ENCODE assay signal across 10 mouse cellular contexts in genomic region chr11:100287024-100287423, GRCm38 (mm10). TPM values are rescaled to one million over a fixed set of nuclear protein-coding genes. Genes with fewer than 3 reads are reported as not detected.
DNase-seq lines count a peak whose midpoint lies in the region; ATAC-seq and TF ChIP-seq lines count a peak whose summit lies in the region.
"Had no signal": no experiment of that assay in that cellular context is flagged by ENCODE, and none has a peak within 500 bp of the region (broad histone marks: within the 10 kb centered on the region; RNA-seq: fewer than 3 reads in every experiment).

No protein-coding gene starts in this region.

- no peaks in the 10 kb centered on the region for H3K36me3 ChIP-seq in embryonic facial prominence, embryonic 13.5 days
- no peaks in the 10 kb centered on the region for H3K36me3 ChIP-seq in intestine, embryonic 16.5 days (ENCODE audit: control insufficient read depth, insufficient read depth, low read length)
- no peaks in the 10 kb centered on the region for H3K36me3 ChIP-seq in small intestine, adult 2 months (ENCODE audit: control insufficient read depth, insufficient read depth, low read length)
- H3K36me3 ChIP-seq in midbrain, embryonic 11.5 days (ENCODE audit: control insufficient read depth, insufficient read depth, low read length): no peaks in the 10 kb centered on the region
- H3K36me3 ChIP-seq: hindbrain, embryonic 15.5 days; neural tube, embryonic 12.5 days had no signal

- no peak overlapping the region for H3K4me2 ChIP-seq in embryonic facial prominence, embryonic 13.5 days
- no peak overlapping the region for H3K4me2 ChIP-seq in intestine, embryonic 16.5 days (ENCODE audit: low read depth, low read length)
- H3K4me2 ChIP-seq in midbrain, embryonic 11.5 days: no peak overlapping the region
- H3K4me2 ChIP-seq: hindbrain, embryonic 15.5 days; neural tube, embryonic 12.5 days had no signal

- H3K27ac ChIP-seq in embryonic facial prominence, embryonic 13.5 days: peak overlapping the region; percentile 89
- peak overlapping the region; percentile 92 for H3K27ac ChIP-seq in intestine, embryonic 16.5 days (ENCODE audit: low read length)
- peak overlapping the region; percentile 100 for H3K27ac ChIP-seq in small intestine, adult 2 months (ENCODE audit: insufficient read depth, low read depth, low read length)
- no peak overlapping the region for H3K27ac ChIP-seq in layer of hippocampus, adult 2 months
- H3K27ac ChIP-seq in midbrain, embryonic 11.5 days (ENCODE audit: low read depth, low read length): no peak overlapping the region
- H3K27ac ChIP-seq: hindbrain, embryonic 15.5 days; neural tube, embryonic 12.5 days had no signal

- no peak overlapping the region for H3K9ac ChIP-seq in embryonic facial prominence, embryonic 13.5 days
- H3K9ac ChIP-seq in intestine, embryonic 16.5 days (ENCODE audit: low read depth, low read length): peak overlapping the region; percentile 51
- no peak overlapping the region for H3K9ac ChIP-seq in midbrain, embryonic 11.5 days (ENCODE audit: low read length)
- H3K9ac ChIP-seq: hindbrain, embryonic 15.5 days; neural tube, embryonic 12.5 days had no signal

- no peak for TF ChIP-seq POLR2A in small intestine, adult 2 months (IDR thresholded peaks at IDR 0.05; ENCODE audit: low read depth, low read length)

- H3K27me3 ChIP-seq in embryonic facial prominence, embryonic 13.5 days: no peaks in the 10 kb centered on the region
- H3K27me3 ChIP-seq in intestine, embryonic 16.5 days (replicated peaks; ENCODE audit: control insufficient read depth, insufficient read depth, low read length): no peaks in the 10 kb centered on the region
- H3K27me3 ChIP-seq in small intestine, adult 2 months (ENCODE audit: control insufficient read depth, insufficient read depth, low read length): no peaks in the 10 kb centered on the region
- no peaks in the 10 kb centered on the region for H3K27me3 ChIP-seq in midbrain, embryonic 11.5 days (ENCODE audit: control insufficient read depth, insufficient read depth, low read length)
- H3K27me3 ChIP-seq: hindbrain, embryonic 15.5 days; neural tube, embryonic 12.5 days had no signal

- peaks cover 18% of the 10 kb centered on the region for H3K4me1 ChIP-seq in embryonic facial prominence, embryonic 13.5 days
- H3K4me1 ChIP-seq in intestine, embryonic 16.5 days (ENCODE audit: control insufficient read depth, insufficient read depth, low read length): peaks cover 40% of the 10 kb centered on the region
- H3K4me1 ChIP-seq in small intestine, adult 2 months (ENCODE audit: control insufficient read depth, insufficient read depth, insufficient read length, low read length): peaks cover 58% of the 10 kb centered on the region
- H3K4me1 ChIP-seq in midbrain, embryonic 11.5 days (ENCODE audit: control insufficient read depth, insufficient read depth, low read length): no peaks in the 10 kb centered on the region
- H3K4me1 ChIP-seq: hindbrain, embryonic 15.5 days; neural tube, embryonic 12.5 days had no signal

- no peak for TF ChIP-seq CTCF in small intestine, adult 2 months (IDR thresholded peaks at IDR 0.05; ENCODE audit: extremely low read depth, insufficient read length, insufficient replicate concordance, low read depth, low read length)
- TF ChIP-seq CTCF in layer of hippocampus, adult 2 months (conservative IDR thresholded peaks at IDR 0.05): no peak

- no peak overlapping the region for H3K4me3 ChIP-seq in embryonic facial prominence, embryonic 13.5 days
- H3K4me3 ChIP-seq in intestine, embryonic 16.5 days (ENCODE audit: low read length): no peak overlapping the region
- no peak overlapping the region for H3K4me3 ChIP-seq in small intestine, adult 2 months (ENCODE audit: low read depth, low read length)
- H3K4me3 ChIP-seq in layer of hippocampus, adult 2 months: no peak overlapping the region
- H3K4me3 ChIP-seq in midbrain, embryonic 11.5 days (ENCODE audit: low read depth, low read length): no peak overlapping the region
- H3K4me3 ChIP-seq: hindbrain, embryonic 15.5 days; neural tube, embryonic 12.5 days had no signal

- no peaks in the 10 kb centered on the region for H3K9me3 ChIP-seq in embryonic facial prominence, embryonic 13.5 days
- H3K9me3 ChIP-seq in intestine, embryonic 16.5 days (ENCODE audit: control insufficient read depth, low read length): no peaks in the 10 kb centered on the region
- H3K9me3 ChIP-seq in midbrain, embryonic 11.5 days (ENCODE audit: control insufficient read depth, low read length): no peaks in the 10 kb centered on the region
- H3K9me3 ChIP-seq: hindbrain, embryonic 15.5 days; neural tube, embryonic 12.5 days had no signal

- ATAC-seq in embryonic facial prominence, embryonic 13.5 days (ENCODE audit: insufficient number of reproducible peaks, insufficient read depth, low FRiP score, low TSS enrichment, low read depth): peak; percentile 67
- ATAC-seq in intestine, embryonic 16.5 days: peak; percentile 91
- ATAC-seq in midbrain, embryonic 11.5 days (ENCODE audit: low FRiP score): no peak

- peak; percentile 41 for DNase-seq in kidney, postnatal 10 days
- no peak for DNase-seq in kidney, adult 11 months
- DNase-seq in layer of hippocampus, adult 2 months (ENCODE audit: low spot score in 2 of 2): no peak
- no peak for DNase-seq in midbrain, embryonic 11.5 days (ENCODE audit: low spot score, missing footprints)
- no peak for DNase-seq in spleen, postnatal 14 days (ENCODE audit: low spot score in 2 of 2)

- 34% methylated on average over 10 of the region's 10 CpGs for WGBS in embryonic facial prominence, embryonic 13.5 days
- 30% methylated on average over 10 of the region's 10 CpGs for WGBS in intestine, embryonic 16.5 days
- WGBS in small intestine, adult 2 months: 20% methylated on average over 10 of the region's 10 CpGs
- WGBS in midbrain, embryonic 11.5 days: 33% methylated on average over 10 of the region's 10 CpGs

RNA-seq across cellular contexts. Expression of gene Krt42, which starts 17.4 kb away (rescaled TPM):
- 0.20 and 0.25 TPM in 2 replicates for polyA plus RNA-seq in embryonic facial prominence, embryonic 13.5 days (2015; fragmentation: Nextera tagmentation; extraction: Ambion mirVana)
- not detected in 2 replicates for polyA plus RNA-seq in intestine, embryonic 16.5 days (2015; fragmentation: Nextera tagmentation; extraction: Ambion mirVana)
- 0.09 TPM in 1 of 2 replicates, not detected in the other for polyA plus RNA-seq in small intestine, adult 2 months (2012; rRNA removed)
- not detected for total RNA-seq in layer of hippocampus, adult 2 months (2021)
- not detected in 2 replicates for polyA plus RNA-seq in midbrain, embryonic 11.5 days (2014; fragmentation: Nextera tagmentation; extraction: Ambion mirVana)
- polyA plus RNA-seq: hindbrain, embryonic 15.5 days; neural tube, embryonic 12.5 days had no signal

RNA-seq across cellular contexts. Expression of gene Krt17, which starts 26.2 kb away (rescaled TPM):
- 161 and 186 TPM in 2 replicates for polyA plus RNA-seq in embryonic facial prominence, embryonic 13.5 days (2015; fragmentation: Nextera tagmentation; extraction: Ambion mirVana)
- 11.5 and 11.8 TPM in 2 replicates for polyA plus RNA-seq in intestine, embryonic 16.5 days (2015; fragmentation: Nextera tagmentation; extraction: Ambion mirVana)
- polyA plus RNA-seq in small intestine, adult 2 months (2012; rRNA removed): 0.11 and 0.72 TPM in 2 replicates
- total RNA-seq in layer of hippocampus, adult 2 months (2021): not detected
- polyA plus RNA-seq in midbrain, embryonic 11.5 days (2014; fragmentation: Nextera tagmentation; extraction: Ambion mirVana): 0.21 TPM in 1 of 2 replicates, not detected in the other

RNA-seq across cellular contexts. Expression of gene Eif1, which starts 32.7 kb away (rescaled TPM):
- 1,424 and 1,667 TPM in 2 replicates for polyA plus RNA-seq in embryonic facial prominence, embryonic 13.5 days (2015; fragmentation: Nextera tagmentation; extraction: Ambion mirVana)
- polyA plus RNA-seq in intestine, embryonic 16.5 days (2015; fragmentation: Nextera tagmentation; extraction: Ambion mirVana): 1,811 and 1,878 TPM in 2 replicates
- 49.3 and 102 TPM in 2 replicates for polyA plus RNA-seq in small intestine, adult 2 months (2012; rRNA removed)
- total RNA-seq in layer of hippocampus, adult 2 months (2021): 100 to 1,000 TPM; 713 to 750 TPM
- 1,701 and 1,853 TPM in 2 replicates for polyA plus RNA-seq in midbrain, embryonic 11.5 days (2014; fragmentation: Nextera tagmentation; extraction: Ambion mirVana)

RNA-seq across cellular contexts. Expression of gene Krt16, which starts 38.3 kb away (rescaled TPM):
- polyA plus RNA-seq in embryonic facial prominence, embryonic 13.5 days (2015; fragmentation: Nextera tagmentation; extraction: Ambion mirVana): 0.33 and 0.45 TPM in 2 replicates
- polyA plus RNA-seq in intestine, embryonic 16.5 days (2015; fragmentation: Nextera tagmentation; extraction: Ambion mirVana): not detected in 2 replicates
- 0.08 TPM in 1 of 2 replicates, not detected in the other for polyA plus RNA-seq in small intestine, adult 2 months (2012; rRNA removed)
- total RNA-seq in layer of hippocampus, adult 2 months (2021): not detected
- polyA plus RNA-seq in midbrain, embryonic 11.5 days (2014; fragmentation: Nextera tagmentation; extraction: Ambion mirVana): not detected in 2 replicates
- polyA plus RNA-seq: hindbrain, embryonic 15.5 days; neural tube, embryonic 12.5 days had no signal

RNA-seq across cellular contexts. Expression of gene Gast, which starts 47.2 kb away (rescaled TPM):
- polyA plus RNA-seq in embryonic facial prominence, embryonic 13.5 days (2015; fragmentation: Nextera tagmentation; extraction: Ambion mirVana): 1.2 TPM in 1 of 2 replicates, not detected in the other
- polyA plus RNA-seq in intestine, embryonic 16.5 days (2015; fragmentation: Nextera tagmentation; extraction: Ambion mirVana): 0.77 and 0.80 TPM in 2 replicates
- 0.38 and 336 TPM in 2 replicates for polyA plus RNA-seq in small intestine, adult 2 months (2012; rRNA removed)
- not detected for total RNA-seq in layer of hippocampus, adult 2 months (2021)
- 0.68 and 0.79 TPM in 2 replicates for polyA plus RNA-seq in midbrain, embryonic 11.5 days (2014; fragmentation: Nextera tagmentation; extraction: Ambion mirVana)
- polyA plus RNA-seq: neural tube, embryonic 12.5 days had no signal

Comparison
In these comparisons a context has a peak if more than half of its experiments do, and no peak if none do; other contexts are left out.
1. H3K27ac ChIP-seq: peak in embryonic facial prominence, embryonic 13.5 days (single experiment), intestine, embryonic 16.5 days (single experiment) and small intestine, adult 2 months (single experiment); none in layer of hippocampus, adult 2 months (single experiment) and midbrain, embryonic 11.5 days (single experiment).
2. RNA of gene Krt17, which starts 26.2 kb away (polyA plus RNA-seq): 161 to 186 TPM in embryonic facial prominence, embryonic 13.5 days; 11.5 to 11.8 TPM in intestine, embryonic 16.5 days, 0.11 to 0.72 TPM in small intestine, adult 2 months and 0.21 TPM in midbrain, embryonic 11.5 days; every median in the first group is over 10 times any median in the second.
3. RNA of gene Eif1, which starts 32.7 kb away (polyA plus RNA-seq): 1,811 to 1,878 TPM in intestine, embryonic 16.5 days, 1,701 to 1,853 TPM in midbrain, embryonic 11.5 days and 1,424 to 1,667 TPM in embryonic facial prominence, embryonic 13.5 days; 49.3 to 102 TPM in small intestine, adult 2 months; every median in the first group is over 10 times any median in the second.